24 mouse cellular contexts compared by ENCODE assay signal in genomic region chr4:109445956-109446355, GRCm38 (mm10). TPM values are rescaled to one million over a fixed set of nuclear protein-coding genes. Genes with fewer than 3 reads are reported as not detected.
A peak's percentile ranks its signal among the peaks of the same experiment; 100 is the strongest.
DNase-seq lines count a peak whose midpoint lies in the region; ATAC-seq and TF ChIP-seq lines count a peak whose summit lies in the region.
"Had no signal": no experiment of that assay in that cellular context is flagged by ENCODE, and none has a peak within 500 bp of the region (broad histone marks: within the 10 kb centered on the region; RNA-seq: fewer than 3 reads in every experiment).

No protein-coding gene starts in this region.

- H3K4me3 ChIP-seq in heart, embryonic 15.5 days: no peak overlapping the region
- peak overlapping the region; percentile 19; the same call in 1 of the 2 replicates for H3K4me3 ChIP-seq in liver, embryonic 12.5 days
- no peak overlapping the region for H3K4me3 ChIP-seq in gastrocnemius, adult 2 months
- H3K4me3 ChIP-seq: embryonic facial prominence, embryonic 13.5 days; left cerebral cortex, adult 2 months; limb, embryonic 10.5 days; midbrain, embryonic 12.5 days; neural tube, embryonic 12.5 days had no signal

- no peaks in the 10 kb centered on the region; the same call in 1 of the 2 replicates for H3K36me3 ChIP-seq in heart, embryonic 15.5 days
- peaks cover 70% of the 10 kb centered on the region for H3K36me3 ChIP-seq in liver, embryonic 12.5 days
- H3K36me3 ChIP-seq: midbrain, embryonic 12.5 days had no signal

- WGBS in heart, embryonic 15.5 days: 38% methylated on average over 1 of the region's 1 CpGs
- WGBS in liver, embryonic 12.5 days (ENCODE audit: insufficient replicate concordance): 20% methylated on average over 1 of the region's 1 CpGs

- no peak for ATAC-seq in heart, embryonic 15.5 days (replicated peaks; ENCODE audit: insufficient number of reproducible peaks, insufficient read depth, low FRiP score, low read depth)
- ATAC-seq in liver, embryonic 12.5 days: peak; percentile 48; the same call in 1 of the 2 replicates
- ATAC-seq in megakaryocyte-erythroid progenitor cell, adult 5-6 weeks (replicated peaks; ENCODE audit: low FRiP score, low TSS enrichment, poor library complexity, severe bottlenecking): peak; percentile 60
- ATAC-seq: activated CD4-positive, CD25-positive, alpha-beta regulatory T cell, adult 4 months; hindbrain, embryonic 16.5 days had no signal

- peak overlapping the region; percentile 71 for H3K27ac ChIP-seq in heart, embryonic 15.5 days
- H3K27ac ChIP-seq in liver, embryonic 12.5 days: peak overlapping the region; percentile 99
- H3K27ac ChIP-seq in gastrocnemius, adult 2 months: no peak overlapping the region
- H3K27ac ChIP-seq: embryonic facial prominence, embryonic 13.5 days; left cerebral cortex, adult 2 months; limb, embryonic 10.5 days; midbrain, embryonic 12.5 days; neural tube, embryonic 12.5 days had no signal

- no peak for DNase-seq in heart, postnatal 14 days
- peak; percentile 71 for DNase-seq in MEL-GATA-1-ER (ENCODE audit: extremely low read depth, low read depth)
- DNase-seq in gastrocnemius, adult 2 months: no peak
- no peak for DNase-seq in thymus, postnatal 25 days
- DNase-seq: adrenal gland, postnatal 10 days; cerebellum, adult 9-10 months; forebrain, postnatal 0 days; kidney, postnatal 36 days; layer of hippocampus, adult 9-11 months; lung, adult 2 months; lung, postnatal 36 days; right cerebral cortex, postnatal 4 days; thymus, adult 2 months had no signal

- peaks cover 50% of the 10 kb centered on the region for H3K4me1 ChIP-seq in heart, embryonic 15.5 days (replicated peaks)
- peaks cover 90% of the 10 kb centered on the region for H3K4me1 ChIP-seq in liver, embryonic 12.5 days
- H3K4me1 ChIP-seq: limb, embryonic 10.5 days; neural tube, embryonic 12.5 days had no signal

- H3K9me3 ChIP-seq in heart, embryonic 15.5 days (replicated peaks): no peaks in the 10 kb centered on the region
- H3K9me3 ChIP-seq in liver, embryonic 12.5 days (replicated peaks): no peaks in the 10 kb centered on the region
- H3K9me3 ChIP-seq: embryonic facial prominence, embryonic 13.5 days; limb, embryonic 10.5 days; midbrain, embryonic 12.5 days; neural tube, embryonic 12.5 days had no signal

- no peaks in the 10 kb centered on the region for H3K27me3 ChIP-seq in heart, embryonic 15.5 days
- no peaks in the 10 kb centered on the region for H3K27me3 ChIP-seq in liver, embryonic 12.5 days (replicated peaks)
- H3K27me3 ChIP-seq: embryonic facial prominence, embryonic 13.5 days; midbrain, embryonic 12.5 days; neural tube, embryonic 12.5 days had no signal

- no peak for TF ChIP-seq CTCF in gastrocnemius, adult 2 months (IDR thresholded peaks at IDR 0.05)

- intact Hi-C loops in heart, postnatal 14 days (cut with DNase I): no loop called here
- intact Hi-C loops in gastrocnemius, adult 2 months (cut with DNase I): no loop called here

- H3K9ac ChIP-seq in heart, embryonic 15.5 days: no peak overlapping the region
- peak overlapping the region; percentile 61 for H3K9ac ChIP-seq in liver, embryonic 12.5 days
- H3K9ac ChIP-seq: forebrain, postnatal 0 days; midbrain, embryonic 12.5 days; neural tube, embryonic 12.5 days had no signal

- no peak overlapping the region for H3K4me2 ChIP-seq in heart, embryonic 15.5 days
- H3K4me2 ChIP-seq in liver, embryonic 12.5 days: peak overlapping the region; percentile 56
- H3K4me2 ChIP-seq: embryonic facial prominence, embryonic 13.5 days; midbrain, embryonic 12.5 days; neural tube, embryonic 12.5 days had no signal

RNA-seq across cellular contexts. Expression of gene Rnf11, which starts 38.6 kb away (rescaled TPM):
- 45.8 and 48.0 TPM in 2 replicates for polyA plus RNA-seq in heart, embryonic 15.5 days (2015; fragmentation: Nextera tagmentation; extraction: Ambion mirVana)
- 100 to 1,000 TPM; 102 to 106 TPM for total RNA-seq in heart, postnatal 14 days (2021)
- 41.3 and 44.7 TPM in 2 replicates for polyA plus RNA-seq in liver, embryonic 12.5 days (2016; fragmentation: Nextera tagmentation; extraction: Ambion mirVana)
- total RNA-seq in megakaryocyte-erythroid progenitor cell, adult 5-6 weeks (2014; fragmentation: Nextera tagmentation): 12.0 and 14.0 TPM in 2 replicates
- total RNA-seq in megakaryocyte-erythroid progenitor cell, adult 5-6 weeks (2017): 19.0 and 27.8 TPM in 2 replicates
- 100 to 1,000 TPM; 134 to 137 TPM for total RNA-seq in gastrocnemius, adult 2 months (2021)

RNA-seq across cellular contexts. Expression of gene Ttc39a, which starts 39.5 kb away (rescaled TPM):
- polyA plus RNA-seq in heart, embryonic 15.5 days (2015; fragmentation: Nextera tagmentation; extraction: Ambion mirVana): 5.9 and 7.0 TPM in 2 replicates
- 1 to 10 TPM; 1.2 to 1.6 TPM for total RNA-seq in heart, postnatal 14 days (2021)
- polyA plus RNA-seq in liver, embryonic 12.5 days (2016; fragmentation: Nextera tagmentation; extraction: Ambion mirVana): 12.9 and 13.7 TPM in 2 replicates
- total RNA-seq in megakaryocyte-erythroid progenitor cell, adult 5-6 weeks (2014; fragmentation: Nextera tagmentation): 3.3 and 5.1 TPM in 2 replicates
- 2.0 and 2.6 TPM in 2 replicates for total RNA-seq in megakaryocyte-erythroid progenitor cell, adult 5-6 weeks (2017)
- under 1 TPM in 1 of 2 experiments, not detected in 1; 0.15 TPM for total RNA-seq in gastrocnemius, adult 2 months (2021)
- total RNA-seq: monocyte, adult 5-6 weeks had no signal
- polyA plus RNA-seq: activated CD4-positive, CD25-positive, alpha-beta regulatory T cell, adult 4 months had no signal
